Mouse (Mus musculus) hematopoietic stem cell, adult 5-6 weeks (primary cell): ENCODE data around the gene Cacna1g. TPM values are rescaled to one million over a fixed set of nuclear protein-coding genes. Genes with fewer than 3 reads are reported as not detected.

ENCODE experiments used
- ATAC-seq, 2 experiments: fragments of 125-278 bp in 1 of 2; replicated peaks in 1 of 2; 2 replicates each; pipeline ENCODE4 v1.8.0; 2016 to 2017; ENCODE audit warnings: inconsistent platforms in 2 of 2, mild to moderate bottlenecking in 2 of 2, moderate number of reproducible peaks in 2 of 2, low read depth in 1 of 2, moderate TSS enrichment in 1 of 2; ENCODE audit not compliant: low FRiP score in 2 of 2, poor library complexity in 2 of 2, severe bottlenecking in 2 of 2, insufficient read depth in 1 of 2, low TSS enrichment in 1 of 2
- total RNA-seq: library from RNA; stranded (forward); fragments of 172-1452, 232-1000 nt; gene quantifications from 2 replicates; pipeline ENCODE4 v1.2.3, GENCODE M21; 2017

Cacna1g gene
- total RNA-seq = not detected in 2 replicates

GRCm38 (mm10) chr11:94473707-94474543 is at the start of gene Cacna1g:
TSS of gene Cacna1g (minus strand) at chr11:94474198.
- ATAC-seq = peak; percentile 68 to 85

- ATAC-seq = peak; percentile 63 to 90
Observed at GRCm38 (mm10) chr11:94521219-94521843, 47.3 kb upstream of the Cacna1g start, which contains the start of gene Mycbpap. TSS of gene Mycbpap (minus strand) at chr11:94521742.

GRCm38 (mm10) chr11:94513452-94513851 is 39.5 kb upstream of the Cacna1g start:
- ATAC-seq = no peak

DNA sequence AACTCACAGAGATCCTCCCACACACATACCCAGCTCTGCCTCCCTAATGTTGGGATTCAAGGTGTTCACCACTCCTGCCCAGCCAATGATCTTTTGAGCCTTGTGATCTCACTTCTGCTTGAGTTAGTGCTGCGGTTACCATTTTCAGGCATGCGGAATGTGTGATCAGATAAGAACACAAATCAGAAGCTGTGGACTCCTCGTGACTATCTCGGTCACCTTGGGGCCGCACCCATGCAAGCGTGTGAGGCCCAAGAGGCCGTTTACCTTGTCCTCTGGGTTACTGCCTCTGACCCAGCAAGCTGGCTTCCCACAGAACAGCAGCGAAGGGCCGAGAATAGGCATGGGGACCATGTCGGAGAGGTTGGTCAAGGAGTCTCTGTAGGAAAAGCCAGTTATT is 35.0 kb upstream of the Cacna1g start:
- ATAC-seq = no peak

- ATAC-seq = no peak
Observed at GRCm38 (mm10) chr11:94501482-94501881, 27.5 kb upstream of the Cacna1g start.

DNA sequence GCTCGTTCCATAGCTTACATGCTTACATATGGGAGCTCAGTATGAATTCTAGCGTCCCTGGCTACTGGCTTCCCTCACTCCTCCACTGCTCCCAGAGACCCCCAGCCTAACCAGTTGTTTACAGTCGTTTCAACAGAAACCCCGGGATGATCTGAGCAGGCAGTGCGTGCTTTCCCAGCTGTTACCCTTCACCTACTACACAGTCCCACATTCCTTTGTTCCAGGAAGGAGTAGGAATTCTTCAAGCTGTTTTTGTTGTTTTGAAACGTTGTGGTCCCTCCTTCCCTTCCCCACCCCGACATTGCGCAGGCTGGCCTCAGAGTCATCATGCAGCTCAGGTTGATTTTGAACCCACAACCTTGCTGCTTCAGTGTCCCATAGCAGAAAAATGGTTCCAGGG is 26.4 kb upstream of the Cacna1g start:
- no peak for ATAC-seq

GRCm38 (mm10) chr11:94499661-94500152 is 25.7 kb upstream of the Cacna1g start, which contains the start of gene Epn3:
TSS of gene Epn3 (minus strand) at chr11:94499974.
- ATAC-seq = no peak; a peak in 2 of 4 replicates

DNA sequence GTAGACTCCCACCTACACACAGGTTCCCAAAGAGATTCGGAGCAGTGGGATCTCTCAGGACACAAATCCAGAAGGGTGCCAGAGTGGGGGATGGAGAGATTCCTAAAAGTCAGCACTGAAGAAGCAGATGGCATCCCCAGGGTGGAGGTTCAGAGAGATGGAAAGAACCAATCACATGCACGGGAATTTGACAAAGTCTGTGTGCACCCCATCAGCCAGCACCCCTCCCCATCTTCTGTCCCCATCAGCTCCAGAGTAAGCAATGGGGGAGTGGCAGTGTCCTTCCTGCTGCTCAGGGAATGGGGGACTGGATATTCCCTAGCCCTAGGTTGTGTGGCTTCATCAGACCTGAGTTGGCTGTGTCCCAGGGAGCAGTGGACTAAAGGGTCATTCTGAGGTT is 25.0 kb upstream of the Cacna1g start:
- no peak for ATAC-seq

DNA sequence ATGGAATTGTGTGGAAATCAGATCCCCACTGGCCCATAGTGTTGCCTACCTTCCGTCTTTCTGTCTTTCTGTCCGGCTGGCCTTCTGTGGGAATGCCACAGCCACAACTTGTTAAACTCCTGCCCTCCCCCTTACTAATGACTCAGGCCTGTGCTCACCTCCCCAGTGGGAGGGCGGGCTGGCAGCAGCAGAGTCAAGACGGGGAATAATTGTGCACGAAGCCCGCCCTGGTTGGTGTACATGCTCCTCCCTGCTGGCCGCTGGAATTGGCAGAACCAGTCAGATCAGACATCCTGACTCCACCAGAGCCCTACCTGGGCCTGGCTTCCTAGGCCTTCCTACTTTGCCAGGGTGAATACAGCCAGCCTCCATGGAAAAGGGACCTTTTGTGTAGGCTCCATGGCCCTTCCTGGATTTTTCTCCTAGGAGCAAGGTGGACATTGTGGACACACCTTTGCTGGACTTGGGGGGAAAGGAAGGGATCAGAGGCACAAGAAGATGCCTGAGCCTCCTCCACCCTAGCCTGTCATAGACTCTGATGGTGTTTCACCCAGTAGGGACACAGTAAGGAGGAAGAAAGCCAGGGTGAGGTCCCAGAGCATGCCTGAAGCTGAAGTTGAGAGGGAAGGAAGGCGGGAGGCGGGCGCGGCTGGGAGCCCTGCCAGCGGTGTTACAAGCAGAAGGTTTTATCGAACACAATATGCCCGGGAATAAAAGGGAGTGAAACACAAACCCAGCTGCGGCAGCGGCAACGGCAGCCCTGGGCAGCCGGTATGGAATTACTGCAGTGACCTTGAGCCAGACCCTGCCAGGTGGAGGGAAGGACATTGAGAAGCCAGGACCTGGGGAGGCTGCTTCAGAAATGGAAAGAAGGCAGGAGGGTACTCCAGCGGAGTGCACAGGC is 24.3 kb upstream of the Cacna1g start:
- ATAC-seq = peak; percentile 15 to 41; a peak in 1 of 4 replicates

DNA sequence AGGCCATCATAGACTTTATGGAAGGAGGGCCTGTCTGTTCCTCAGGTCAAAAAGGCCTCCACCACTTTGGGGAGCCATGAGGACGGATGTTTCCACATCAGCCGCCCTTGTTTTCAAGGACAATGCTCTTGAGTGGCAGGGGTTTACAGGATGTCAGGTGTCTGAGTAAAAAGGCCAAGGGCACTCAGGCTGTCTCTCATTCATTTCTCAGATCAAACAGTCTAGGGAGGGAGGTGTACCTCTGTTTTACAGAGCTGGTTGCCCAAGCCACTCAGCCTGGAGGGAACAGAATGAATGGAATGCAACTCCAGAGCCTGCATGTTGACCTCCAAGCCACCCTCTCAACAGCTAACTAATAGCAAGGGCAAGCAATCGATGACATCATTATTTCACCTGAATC is 21.4 kb upstream of the Cacna1g start:
- ATAC-seq = no peak

DNA sequence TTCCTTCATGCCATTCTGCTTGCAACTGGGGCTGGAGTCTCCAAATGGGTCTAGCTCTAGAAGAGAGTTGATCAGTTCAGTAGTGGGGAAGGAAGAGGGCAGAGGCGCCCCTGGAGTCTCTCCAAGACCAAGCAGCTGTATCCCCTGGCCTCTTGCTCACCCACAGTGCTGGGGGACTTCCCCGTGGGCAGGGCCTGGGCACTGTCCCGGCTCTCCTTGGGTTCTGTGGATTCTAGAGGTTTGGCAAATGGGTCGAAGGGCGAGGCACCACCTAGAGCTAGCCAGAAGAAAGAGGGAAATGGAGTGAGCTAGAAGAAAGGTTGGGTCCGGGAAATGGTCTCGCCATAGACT is 17.7 kb upstream of the Cacna1g start:
- peak; percentile 60 to 76 for ATAC-seq

- ATAC-seq = peak; percentile 15 to 51; a peak in 1 of 4 replicates
Observed at GRCm38 (mm10) chr11:94491035-94491748, 17.2 kb upstream of the Cacna1g start.

- no peak for ATAC-seq
Observed at GRCm38 (mm10) chr11:94489745-94490144, 15.7 kb upstream of the Cacna1g start.

GRCm38 (mm10) chr11:94488767-94489533 is 15.0 kb upstream of the Cacna1g start:
- ATAC-seq = no peak

GRCm38 (mm10) chr11:94486001-94486400 is 12.0 kb upstream of the Cacna1g start, which contains the start of gene Spata20:
TSS of gene Spata20 (minus strand) at chr11:94486179.
- peak; percentile 70 to 80 for ATAC-seq

- ATAC-seq = no peak
Observed at GRCm38 (mm10) chr11:94485223-94485622, 11.2 kb upstream of the Cacna1g start.
